Mouse (Mus musculus) adrenal gland, postnatal 14 days (tissue): ENCODE results near the gene Lin37. TPM values are rescaled to one million over a fixed set of nuclear protein-coding genes. Genes with fewer than 3 reads are reported as not detected.

Experiments
- DNase-seq: peaks from one replicate; pipeline ENCODE4 v3.0.0; 2021; ENCODE audit warnings: mixed read lengths
- long read RNA-seq, 2 experiments: library from polyadenylated mRNA; stranded (forward); transcript quantifications; one replicate each; pipeline ENCODE4 v2.0.0; 2021
- total RNA-seq: library from RNA; stranded (reverse); gene quantifications from 2 replicates; pipeline ENCODE4 v1.2.3, GENCODE M21; 2021

Lin37 gene
- total RNA-seq, result 41.6 and 46.3 TPM in 2 replicates
- long read RNA-seq, experiment 1, transcript Lin37-202 (9 exons, 1,312 nt), result minor isoform, 7 of 59 reads
- long read RNA-seq, experiment 1, transcript Lin37-201 (9 exons, 998 nt), result major isoform, 34 of 59 reads
- long read RNA-seq, experiment 1, partial matches to known transcripts, result 3 of 59 reads
- long read RNA-seq, experiment 1, other reads (novel, unspliced or antisense), result 15 of 59 reads
- long read RNA-seq, experiment 2, transcript Lin37-201 (9 exons, 998 nt), result major isoform, 20 of 33 reads
- long read RNA-seq, experiment 2, partial matches to known transcripts, result 1 of 33 reads
- long read RNA-seq, experiment 2, other reads (novel, unspliced or antisense), result 9 of 33 reads

GRCm38 (mm10) chr7:30559443-30559954 lies at the start of gene Lin37:
Gene Lin37, minus strand, starts transcription at chr7:30559838.
- DNase-seq, result peak; percentile 98

DNA sequence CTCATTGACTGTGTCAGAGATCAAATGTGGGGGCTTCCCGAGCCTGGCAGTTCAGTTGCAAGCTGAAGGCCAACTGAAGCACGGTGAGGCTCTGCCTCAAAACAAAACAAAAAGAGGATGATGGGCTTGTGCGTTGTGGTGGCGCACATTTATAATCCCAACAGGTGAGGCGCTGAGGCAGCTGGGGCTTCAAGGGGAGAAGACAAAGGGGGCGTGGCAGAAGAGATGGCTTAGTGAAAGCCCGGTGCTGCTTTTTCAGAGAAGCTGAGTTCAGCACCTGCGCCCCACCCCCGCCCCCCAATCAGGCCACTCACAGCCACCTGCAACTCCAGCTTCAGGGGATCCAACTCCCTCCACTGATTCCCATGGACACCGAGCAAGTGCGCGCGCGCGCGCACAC lies 48.8 kb upstream of the Lin37 start:
- no peak for DNase-seq

GRCm38 (mm10) chr7:30607706-30608309 lies 48.2 kb upstream of the Lin37 start:
- peak; percentile 81 for DNase-seq

- DNase-seq, result no peak
Observed at GRCm38 (mm10) chr7:30604944-30605343, 45.3 kb upstream of the Lin37 start.

- DNase-seq, result no peak
Observed at GRCm38 (mm10) chr7:30604424-30604823, 44.8 kb upstream of the Lin37 start.

DNA sequence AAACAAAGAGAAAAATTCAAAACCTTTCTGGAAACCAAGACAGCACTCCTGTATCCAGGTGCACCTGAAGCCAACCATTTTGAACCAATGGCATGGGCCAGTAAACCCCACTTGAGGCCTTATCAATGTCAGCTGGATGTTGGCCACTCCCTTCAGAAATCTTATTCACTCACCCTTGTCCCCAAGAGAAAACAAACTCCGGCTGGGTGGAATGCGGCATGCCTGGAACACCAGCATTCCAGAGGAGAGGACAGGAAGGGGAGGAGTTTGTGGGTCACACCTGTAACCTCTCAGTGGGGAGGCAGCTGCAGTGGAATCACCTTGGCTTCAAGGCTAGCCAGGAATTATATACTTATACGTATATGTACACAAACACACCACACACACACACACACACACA lies 42.9 kb upstream of the Lin37 start:
- no peak for DNase-seq

GRCm38 (mm10) chr7:30600651-30601050 lies 41.0 kb upstream of the Lin37 start:
- DNase-seq, result no peak

GRCm38 (mm10) chr7:30599933-30600353 lies 40.3 kb upstream of the Lin37 start:
- peak; percentile 96 for DNase-seq

DNA sequence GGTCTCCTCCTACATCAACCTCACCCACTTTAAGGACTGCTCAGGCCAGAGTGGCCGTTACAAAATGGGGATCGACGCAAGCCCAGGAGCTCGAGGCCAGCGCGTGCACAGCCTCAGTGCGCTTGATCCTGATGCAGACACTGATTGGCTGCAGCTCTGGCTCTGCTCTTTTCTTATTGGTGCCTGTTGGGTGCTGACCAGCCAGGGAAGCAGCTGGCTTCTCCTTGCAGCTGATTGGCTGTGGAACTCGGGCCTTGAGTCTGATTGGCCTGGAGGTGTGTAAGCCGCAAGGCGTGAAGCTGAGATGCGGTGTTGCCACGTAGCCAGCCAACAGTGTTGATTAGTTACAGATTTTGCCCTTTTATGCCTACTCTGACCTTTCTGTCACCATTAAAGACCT lies 39.1 kb upstream of the Lin37 start, which contains the start of gene Zbtb32:
Zbtb32 (minus strand) TSS at position 124 of the 400 bp plus-strand sequence.
- DNase-seq, result no peak

DNA sequence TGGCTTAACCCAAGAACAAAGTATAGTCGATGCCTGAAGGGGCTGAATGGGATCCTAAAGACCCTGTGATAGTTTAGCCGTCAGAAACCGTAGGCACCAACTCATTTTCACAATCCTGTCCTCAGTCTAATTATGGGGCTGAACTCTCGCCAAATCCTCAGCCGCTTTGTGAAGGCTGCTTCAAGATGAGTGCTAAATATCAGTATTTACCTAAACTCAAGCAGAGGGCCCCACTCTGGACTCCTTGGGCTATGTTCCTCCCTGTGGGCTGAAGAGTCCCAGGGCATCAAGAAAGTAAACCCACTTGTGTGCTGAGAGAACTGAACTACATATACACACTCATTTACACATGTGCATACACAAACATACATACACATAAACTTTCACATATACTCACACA lies 37.2 kb upstream of the Lin37 start:
- DNase-seq, result no peak

GRCm38 (mm10) chr7:30596093-30596492 lies 36.5 kb upstream of the Lin37 start:
- DNase-seq, result no peak

GRCm38 (mm10) chr7:30594510-30595024 lies 34.9 kb upstream of the Lin37 start:
- DNase-seq, result no peak

- no peak for DNase-seq
Observed at GRCm38 (mm10) chr7:30593579-30594509, 34.2 kb upstream of the Lin37 start.

DNA sequence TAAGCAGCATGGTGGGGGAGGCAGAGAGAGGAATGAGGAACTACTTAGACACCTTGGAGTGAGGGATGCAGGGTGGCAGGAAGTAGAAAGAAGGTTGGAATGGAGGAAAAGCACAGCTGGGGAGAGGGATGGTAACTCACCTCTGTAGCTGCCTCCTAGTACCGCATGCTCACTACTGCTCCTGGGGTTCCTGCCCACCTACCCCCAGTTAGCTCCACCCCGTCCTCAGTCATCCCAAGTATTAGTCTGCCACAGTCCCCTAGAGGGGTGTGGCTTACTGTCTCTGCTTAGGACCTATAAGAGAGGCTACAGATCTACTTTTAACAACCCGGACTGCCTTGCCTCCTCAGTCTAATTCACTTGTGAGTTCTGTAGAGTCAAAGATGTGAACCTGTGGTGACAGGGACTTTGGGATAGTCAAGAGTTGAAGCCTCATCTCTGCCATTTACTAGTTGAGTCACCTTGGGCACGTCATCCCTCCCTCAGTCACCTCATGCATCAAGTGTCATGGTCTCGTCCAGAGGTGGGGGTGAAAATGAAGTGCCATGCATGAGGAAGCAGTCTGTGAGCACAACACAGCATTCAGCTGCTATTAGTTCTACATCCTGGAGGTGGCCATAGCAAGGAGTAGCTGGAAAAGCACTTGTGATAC lies 33.3 kb upstream of the Lin37 start:
- DNase-seq, result no peak

GRCm38 (mm10) chr7:30591605-30591951 lies 31.9 kb upstream of the Lin37 start:
- DNase-seq, result no peak

DNA sequence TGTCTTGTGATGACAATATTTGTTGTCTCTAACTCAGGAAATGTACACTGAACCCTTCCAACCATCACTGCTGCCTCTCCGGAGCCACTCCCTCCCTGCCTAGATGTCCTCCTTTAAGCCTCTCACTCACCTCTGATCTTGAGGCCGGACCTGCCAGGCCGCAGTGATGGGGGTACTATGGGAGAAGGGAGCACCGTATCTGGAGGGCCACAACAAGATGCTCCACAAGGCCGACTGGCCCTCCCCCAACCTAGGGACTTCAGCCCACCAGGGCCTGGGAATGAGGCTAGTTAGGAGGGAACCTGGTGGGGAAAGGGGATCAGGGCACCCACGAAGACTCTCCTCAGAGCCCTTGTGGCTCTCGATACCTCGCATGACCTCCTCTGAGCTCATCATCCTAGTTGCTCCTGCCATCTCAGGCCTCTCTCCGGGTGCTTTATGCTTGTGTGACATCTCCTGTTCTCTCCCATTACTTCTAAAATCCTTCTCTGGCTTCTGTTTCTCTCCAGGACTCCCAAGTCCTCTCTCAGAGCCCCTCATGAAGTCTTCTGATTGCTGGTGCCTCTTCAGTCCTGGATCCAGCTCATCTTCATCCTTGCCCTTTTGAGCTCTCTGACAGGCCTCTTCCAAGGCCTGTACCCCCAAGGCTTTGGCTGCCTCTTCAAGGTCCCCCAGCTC lies 31.4 kb upstream of the Lin37 start:
- no peak for DNase-seq

DNA sequence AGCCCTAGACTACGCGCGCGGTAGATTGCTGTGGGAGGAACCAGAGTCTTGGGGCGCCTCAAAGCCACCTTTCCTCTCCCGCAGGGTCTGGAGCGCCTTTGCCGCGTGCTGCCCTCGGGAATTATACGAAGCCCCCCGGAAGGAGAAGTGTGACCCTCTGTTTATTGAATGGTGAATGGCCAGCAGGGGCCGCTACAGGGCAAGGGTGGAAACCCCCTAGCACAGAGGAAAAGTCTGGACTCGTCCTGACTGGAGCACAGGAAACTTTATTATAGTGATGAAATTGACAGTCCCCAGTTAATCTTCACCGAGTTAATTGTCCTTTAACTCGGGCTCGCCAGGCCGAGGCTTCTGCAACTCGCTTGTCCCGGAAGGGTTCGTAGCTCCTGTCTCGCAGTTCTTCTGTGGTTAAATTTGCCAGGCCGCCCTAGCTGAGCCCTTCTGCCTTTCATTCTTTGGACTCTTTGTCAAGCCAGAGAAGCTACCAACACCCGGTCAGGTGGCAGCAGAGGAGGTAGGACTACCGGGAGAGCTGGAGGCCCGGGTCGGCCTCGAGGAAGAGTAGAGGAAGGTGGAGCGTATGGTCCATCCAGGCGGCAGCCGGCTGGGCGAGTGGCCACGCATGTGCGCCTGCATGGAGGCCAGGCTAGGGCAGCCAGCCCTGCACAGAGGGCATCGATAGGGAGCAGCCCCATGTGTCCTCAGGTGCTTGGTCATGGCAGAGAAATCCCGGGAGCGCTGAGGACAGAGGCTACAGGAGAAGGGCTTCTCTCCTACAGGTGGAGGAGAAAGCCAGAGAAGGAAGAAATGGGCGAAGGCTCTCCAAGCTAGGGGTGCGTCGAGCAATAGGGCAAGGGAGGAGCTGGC lies 30.0 kb upstream of the Lin37 start:
- DNase-seq, result peak; percentile 90

DNA sequence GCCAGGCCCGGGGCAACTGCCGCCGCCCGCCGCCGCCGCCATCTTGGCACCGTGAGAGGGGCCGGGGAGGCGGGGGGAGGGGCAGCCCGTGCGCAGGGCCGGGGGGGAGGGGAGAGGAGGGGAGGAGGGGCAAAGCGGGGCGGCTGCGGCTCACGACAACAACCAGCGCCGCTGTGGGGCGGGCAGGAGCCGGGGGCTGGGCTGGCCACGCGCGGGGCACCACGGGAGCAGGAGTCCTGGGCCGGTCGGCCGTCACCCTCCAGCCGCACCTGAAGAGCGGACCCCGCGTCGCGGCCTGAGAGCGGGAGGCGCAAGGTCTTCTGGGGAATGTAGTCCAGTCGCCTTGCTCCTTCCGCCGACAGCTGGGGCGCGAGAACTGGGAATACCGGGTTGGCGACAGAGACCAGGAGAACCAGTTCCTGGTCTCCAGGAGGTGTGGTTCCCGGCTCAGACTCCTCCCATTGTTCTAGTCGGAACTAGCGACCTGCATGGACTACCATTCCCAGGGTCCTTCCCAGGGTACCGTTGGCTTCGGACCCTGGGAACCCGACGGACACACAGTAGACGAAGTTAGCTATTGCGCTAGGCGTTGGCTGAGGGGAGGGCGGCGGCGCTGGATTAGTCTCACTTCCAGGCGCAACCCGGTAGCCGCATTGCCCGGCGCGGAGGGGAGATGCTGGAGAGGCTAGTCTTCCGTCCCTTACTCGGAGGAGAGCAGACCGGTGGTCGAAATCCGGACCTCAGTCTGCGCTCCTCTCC lies 29.2 kb upstream of the Lin37 start, which contains the start of gene Kmt2b:
Kmt2b (minus strand) TSS at position 51 of the 759 bp plus-strand sequence.
- DNase-seq, result peak; percentile 98
